Mouse (Mus musculus): ENCODE data around the gene Cyb5d1.

DNA sequence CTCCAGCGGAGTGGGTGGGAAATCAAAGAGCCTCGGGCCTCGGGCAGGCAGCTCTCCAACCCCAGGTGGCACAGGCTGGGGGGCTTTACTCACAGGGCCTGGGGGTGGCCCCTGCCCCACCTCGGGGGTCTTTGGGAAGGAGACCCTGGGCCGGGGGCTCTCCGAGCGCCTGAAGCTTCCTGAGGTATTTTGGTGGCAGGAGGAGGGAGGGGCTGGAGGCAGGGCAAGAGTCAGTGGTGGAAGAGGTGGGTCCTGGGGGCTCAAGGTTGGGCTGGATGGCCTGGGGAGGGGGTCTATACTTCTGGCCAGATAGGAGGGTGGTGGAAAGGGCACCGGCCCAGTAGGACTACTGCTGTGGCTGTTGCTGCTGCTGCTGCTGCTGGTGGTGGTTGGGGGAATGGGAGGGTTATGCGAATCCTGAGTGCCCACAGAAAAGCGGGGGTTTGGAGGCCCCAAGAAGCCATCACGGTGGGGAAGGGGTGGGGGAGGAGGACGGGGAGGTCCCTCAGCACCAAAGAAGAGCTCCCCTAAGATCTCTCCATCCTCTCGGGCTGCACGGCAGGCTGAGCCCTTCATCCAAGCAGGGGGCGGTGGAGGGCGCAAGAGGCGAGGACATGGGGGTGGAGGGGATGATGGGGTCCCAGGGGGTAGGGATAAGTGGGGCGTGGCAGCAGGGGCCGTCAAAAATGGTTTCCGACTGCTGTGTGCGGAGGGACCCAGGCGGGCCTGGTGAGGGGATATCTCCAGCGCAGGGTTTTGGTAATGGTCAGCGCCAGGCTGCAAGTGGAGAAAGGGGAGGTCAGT lies 10.2 kb upstream of the Cyb5d1 start:
- TF ChIP-seq POLR2A (IDR thresholded peaks at IDR 0.05; ENCODE audit: control insufficient read depth, low read depth, low read length): no peak
- no peak for TF ChIP-seq CTCF (IDR thresholded peaks at IDR 0.05; ENCODE audit: control insufficient read depth, insufficient read depth, insufficient replicate concordance, low read depth, low read length)

Measured in testis, adult 2 months (tissue).